Mouse (Mus musculus) lung, postnatal 0 days (tissue): ENCODE measurements around the gene Csf2.

Source experiments
- CTCF ChIP-seq: IDR thresholded peaks from 2 replicates; pipeline ENCODE4 v1.5.1; 2016; ENCODE audit warnings: antibody characterized with exemption, mild to moderate bottlenecking
- EP300 ChIP-seq: IDR thresholded peaks from 2 replicates; pipeline ENCODE4 v1.6.1; 2016; ENCODE audit warnings: antibody characterized with exemption, mild to moderate bottlenecking, control low read depth

GRCm38 (mm10) chr11:54271437-54271949, 22.0 kb upstream of the Csf2 start:
- TF ChIP-seq CTCF (no peak), EP300 (no peak)
